Mouse (Mus musculus) G1E (cell line): Measurements from ENCODE around the gene Tmem125. TPM values are rescaled to one million over a fixed set of nuclear protein-coding genes. Genes with fewer than 3 reads are reported as not detected.
"Not testable (repeated sequence)": the region's sequence is repeated elsewhere in the genome, so short reads cannot be mapped to it uniquely, and the experiment has no call there.

ENCODE experiments used
- ATAC-seq: 2 replicates; pipeline ENCODE4 v1.8.0; 2016; ENCODE audit warnings: mild to moderate bottlenecking; ENCODE audit not compliant: insufficient number of reproducible peaks, poor library complexity, low FRiP score, severe bottlenecking; ENCODE audit errors: extremely low read depth
- DNase-seq: peaks from one replicate; pipeline ENCODE4 v3.0.0; 2012; ENCODE audit warnings: low spot score
- H3K27me3 ChIP-seq: 2 replicates; pipeline ENCODE4 v1.6.1; 2012; ENCODE audit warnings: mild to moderate bottlenecking, low read length, inconsistent platforms; ENCODE audit not compliant: insufficient read depth
- H3K36me3 ChIP-seq: replicated peaks from 2 replicates; pipeline ENCODE3; 2012; ENCODE audit warnings: mild to moderate bottlenecking, inconsistent platforms
- H3K4me1 ChIP-seq: 2 replicates; pipeline ENCODE4 v1.6.1; 2012; ENCODE audit warnings: low read depth, low read length, inconsistent platforms, mixed read lengths; ENCODE audit not compliant: insufficient read depth
- H3K4me3 ChIP-seq: 2 replicates; pipeline ENCODE4 v1.5.1; 2012; ENCODE audit warnings: low read depth, mild to moderate bottlenecking, inconsistent platforms, low read length, moderate library complexity, mixed read lengths
- H3K9me3 ChIP-seq: replicated peaks from 2 replicates; pipeline ENCODE4 v1.6.1; 2012; ENCODE audit warnings: inconsistent platforms
- CTCF ChIP-seq: IDR thresholded peaks from 2 replicates; pipeline ENCODE4 v1.5.1; 2012; ENCODE audit warnings: low read depth, low read length, inconsistent platforms, mixed read lengths
- GATA1 ChIP-seq: IDR thresholded peaks from 2 replicates; pipeline ENCODE4 v1.6.1; 2012; ENCODE audit warnings: borderline replicate concordance, low read length, inconsistent platforms, mixed read lengths
- GATA2 ChIP-seq: IDR thresholded peaks from 2 replicates; pipeline ENCODE4 v1.6.1; 2012; ENCODE audit warnings: low read depth, low read length, inconsistent platforms, borderline replicate concordance
- POLR2AphosphoS5 ChIP-seq: IDR thresholded peaks from 2 replicates; pipeline ENCODE4 v1.6.1; 2012; ENCODE audit warnings: low read depth, low read length, inconsistent platforms; ENCODE audit not compliant: insufficient replicate concordance
- TAL1 ChIP-seq: conservative IDR thresholded peaks from 2 replicates; pipeline ENCODE4 v1.6.1; 2012; ENCODE audit warnings: low read depth, low read length, inconsistent platforms, mixed read lengths
- polyA plus RNA-seq: library from polyadenylated mRNA; stranded (reverse); fragments of >175 nt; gene quantifications from 2 replicates; pipeline ENCODE4 v1.2.3, GENCODE M21; 2012
- total RNA-seq, 2 experiments: library from RNA; stranded (forward) in 1 of 2; stranded (reverse) in 1 of 2; fragments of 200-1000 nt in 1 of 2; fragments of >200 nt in 1 of 2; fragmentation: Nextera tagmentation in 1 of 2; gene quantifications; 2 replicates each; pipeline ENCODE4 v1.2.3; 2014 to 2017

Gene Tmem125
- total and polyA plus RNA-seq, 3 experiments: 0.22 TPM; not detected in 2

GRCm38 (mm10) chr4:118564062-118564925 is 20.4 kb upstream of the Tmem125 start:
- peaks cover 7% of the 10 kb centered on the region for H3K9me3 ChIP-seq
- DNase-seq: no peak
- H3K4me1 ChIP-seq: peaks cover 12% of the 10 kb centered on the region
- H3K27me3 ChIP-seq: peaks cover 10% of the 10 kb centered on the region
- no peaks in the 10 kb centered on the region for H3K36me3 ChIP-seq
- no peak overlapping the region for H3K4me3 ChIP-seq
- no peak for TF ChIP-seq CTCF
- TF ChIP-seq TAL1: no peak
- TF ChIP-seq POLR2AphosphoS5: no peak
- TF ChIP-seq GATA1: no peak
- TF ChIP-seq GATA2: no peak
- ATAC-seq: no peak

DNA sequence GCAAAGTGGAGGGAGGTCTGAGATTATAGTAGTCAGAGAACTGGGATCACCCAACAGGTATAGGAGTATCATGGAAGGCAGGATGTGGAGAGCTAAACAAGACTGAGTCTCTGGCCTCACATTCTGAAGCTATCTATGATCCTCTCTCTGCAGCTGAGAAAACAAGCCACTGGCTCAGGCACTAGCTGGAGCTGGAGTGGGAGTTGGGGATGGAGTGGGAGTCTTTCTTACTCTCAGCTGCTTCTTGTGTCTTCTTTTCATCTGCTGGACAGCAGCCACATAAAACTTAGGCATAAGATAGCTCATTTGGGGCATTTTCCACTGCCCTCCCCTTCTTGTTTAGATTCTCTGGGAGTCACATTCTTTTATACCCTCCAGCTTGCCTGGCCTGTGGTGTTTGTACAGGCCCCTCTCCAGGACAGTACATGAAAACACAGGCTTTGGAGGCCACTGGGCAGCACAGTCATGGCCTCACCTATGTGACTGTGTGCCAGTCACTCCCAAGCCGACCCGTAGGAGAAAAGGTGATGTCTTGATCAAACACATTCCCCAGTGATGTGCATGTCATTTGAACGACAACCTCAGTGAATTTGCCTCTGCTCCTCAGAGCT is 9.3 kb upstream of the Tmem125 start:
- DNase-seq (no peak), ATAC-seq (no peak)
- Histone ChIP-seq H3K27me3 (peaks cover 3% of the 10 kb centered on the region), H3K9me3 (no peaks in the 10 kb centered on the region), H3K4me3 (no peak overlapping the region), H3K4me1 (no peaks in the 10 kb centered on the region), H3K36me3 (no peaks in the 10 kb centered on the region)
- TF ChIP-seq CTCF (no peak), GATA2 (no peak), TAL1 (no peak), GATA1 (no peak), POLR2AphosphoS5 (no peak)

DNA sequence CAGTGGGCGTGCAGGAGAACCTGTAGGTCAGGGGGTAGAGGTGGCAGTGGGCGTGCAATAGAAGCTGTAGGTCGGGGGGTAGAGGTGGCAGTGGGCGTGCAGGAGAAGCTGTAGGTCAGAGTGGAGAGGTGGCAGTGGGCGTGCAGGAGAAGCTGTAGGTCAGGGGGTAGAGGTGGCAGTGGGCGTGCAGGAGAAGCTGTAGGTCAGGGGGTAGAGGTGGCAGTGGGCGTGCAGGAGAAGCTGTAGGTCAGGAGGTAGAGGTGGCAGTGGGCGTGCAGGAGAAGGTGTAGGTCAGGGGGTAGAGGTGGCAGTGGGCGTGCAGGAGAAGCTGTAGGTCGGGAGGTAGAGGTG is 4.3 kb upstream of the Tmem125 start:
- not testable (repeated sequence) for H3K4me1 ChIP-seq, H3K4me3 ChIP-seq, DNase-seq, H3K9me3 ChIP-seq, H3K36me3 ChIP-seq, ATAC-seq
- peaks cover 11% of the 10 kb centered on the region; the same call in 1 of the 2 replicates for H3K27me3 ChIP-seq

GRCm38 (mm10) chr4:118547424-118548129 is 3.7 kb upstream of the Tmem125 start:
- H3K9me3 ChIP-seq, H3K4me1 ChIP-seq, DNase-seq, H3K4me3 ChIP-seq, H3K36me3 ChIP-seq, ATAC-seq: not testable (repeated sequence)
- peaks cover 13% of the 10 kb centered on the region; the same call in 1 of the 2 replicates for H3K27me3 ChIP-seq

- no peak for TF ChIP-seq GATA2
- TF ChIP-seq TAL1: no peak
- no peak for TF ChIP-seq CTCF
- no peak for TF ChIP-seq GATA1
- TF ChIP-seq POLR2AphosphoS5: no peak
- Histone ChIP-seq H3K27me3 (peaks cover 24% of the 10 kb centered on the region), H3K9me3 (no peaks in the 10 kb centered on the region), H3K36me3 (no peaks in the 10 kb centered on the region), H3K4me3 (no peak overlapping the region), H3K4me1 (peaks cover 6% of the 10 kb centered on the region)
- ATAC-seq (no peak), DNase-seq (no peak)
These were observed 740 bp upstream of the Tmem125 start for GRCm38 (mm10) chr4:118544441-118545127.

DNA sequence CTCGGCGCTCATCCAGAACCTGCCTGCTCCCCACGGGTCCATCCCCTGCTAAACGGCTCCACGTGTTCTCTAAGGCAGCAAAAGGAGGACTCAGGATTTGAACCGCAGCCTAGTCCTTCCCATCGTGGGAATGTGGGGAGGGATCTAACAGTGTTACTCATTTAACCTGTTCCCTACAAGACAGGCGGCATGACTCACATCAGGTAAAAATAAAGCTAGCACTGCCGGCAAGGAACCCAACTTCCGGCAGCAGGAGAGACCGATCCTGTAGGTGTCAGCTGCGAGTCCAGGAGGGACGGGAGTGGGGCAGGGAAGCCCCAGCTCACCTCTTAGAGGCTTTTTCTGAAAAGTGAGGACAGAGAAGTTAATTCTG is 700 bp downstream of the Tmem125 start:
- Histone ChIP-seq H3K27me3 (peaks cover 26% of the 10 kb centered on the region), H3K4me3 (no peak overlapping the region), H3K4me1 (peaks cover 6% of the 10 kb centered on the region), H3K36me3 (no peaks in the 10 kb centered on the region), H3K9me3 (no peaks in the 10 kb centered on the region)
- ATAC-seq: no peak
- TF ChIP-seq CTCF (no peak), GATA2 (no peak), TAL1 (no peak), GATA1 (no peak), POLR2AphosphoS5 (no peak)
- no peak for DNase-seq
